Mouse (Mus musculus) cerebellum, adult 2 months (tissue): ENCODE results near the gene Atad3a.

Experiments
- CTCF ChIP-seq: fragments of 200-500 bp; IDR thresholded peaks from 2 replicates; pipeline ENCODE4 v1.5.1; 2011; ENCODE audit warnings: low read depth, mild to moderate bottlenecking, control low read depth, low read length, moderate library complexity, borderline replicate concordance; ENCODE audit not compliant: insufficient read depth
- POLR2A ChIP-seq: fragments of 200-500 bp; IDR thresholded peaks from 2 replicates; pipeline ENCODE4 v1.6.1; 2011; ENCODE audit warnings: low read length, control low read depth, borderline replicate concordance; ENCODE audit not compliant: insufficient read depth

DNA sequence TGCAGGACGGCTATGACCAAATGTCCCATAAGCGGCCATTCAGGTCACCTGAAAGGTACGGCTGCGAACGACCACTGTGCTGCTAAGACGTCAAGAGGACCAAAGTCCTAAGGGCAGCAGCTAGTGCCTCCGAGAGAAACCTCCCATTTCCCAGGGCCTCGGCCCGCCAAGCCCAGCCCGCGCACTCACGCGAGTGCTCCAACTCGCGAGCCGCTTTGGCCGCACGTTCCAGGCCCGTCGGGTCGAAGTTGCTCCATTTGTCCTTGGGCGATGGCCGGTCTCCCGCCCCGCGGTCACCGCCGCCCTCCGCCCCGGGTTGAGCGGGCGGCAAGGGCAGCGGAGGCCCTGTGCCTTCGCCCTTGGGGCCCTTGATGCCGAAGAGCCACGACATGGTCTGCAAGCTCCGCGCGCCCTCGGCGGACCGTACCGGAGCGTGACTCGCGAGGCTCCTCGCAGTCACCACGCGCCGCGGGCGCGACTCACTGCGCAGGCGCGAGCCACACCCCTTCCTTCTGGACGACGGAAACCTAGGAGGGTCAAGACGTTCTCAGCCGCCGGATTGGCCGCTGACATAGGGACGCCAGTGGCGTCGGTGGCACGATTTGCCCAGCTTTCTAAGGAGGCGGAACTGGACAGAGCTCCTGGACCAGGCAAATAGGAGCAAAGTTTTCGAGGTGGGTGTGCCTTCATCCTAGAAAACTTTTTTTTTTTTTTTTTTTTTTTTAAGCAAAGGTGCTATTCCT is at the start of gene Atad3a:
- TF ChIP-seq CTCF (no peak), POLR2A (peak; percentile 76)
